Mouse (Mus musculus) cortical plate, adult 2 months (tissue): Measurements from ENCODE around the gene Havcr2.

Source experiments
- CTCF ChIP-seq: fragments of 200-500 bp; IDR thresholded peaks from 2 replicates; pipeline ENCODE4 v1.5.1; 2011; ENCODE audit warnings: mild to moderate bottlenecking, control low read depth, low read length; ENCODE audit not compliant: insufficient read depth; ENCODE audit errors: extremely low read depth
- POLR2A ChIP-seq: fragments of 200-500 bp; IDR thresholded peaks from 2 replicates; pipeline ENCODE4 v1.6.1; 2011; ENCODE audit warnings: mild to moderate bottlenecking, low read length, control low read depth; ENCODE audit not compliant: insufficient read depth; ENCODE audit errors: extremely low read depth

- TF ChIP-seq CTCF (no peak), POLR2A (no peak)
Observed at GRCm38 (mm10) chr11:46507146-46507545, 52.4 kb downstream of the Havcr2 start.
